Mouse (Mus musculus) lung, embryonic 16.5 days (tissue): ENCODE measurements around the gene Cuedc1. TPM values are rescaled to one million over a fixed set of nuclear protein-coding genes. Genes with fewer than 3 reads are reported as not detected.

Experiments used
- ATAC-seq: fragments of 200-750 bp; cut with Nextera tagmentation; 2 replicates; pipeline ENCODE4 v1.8.0; 2017; ENCODE audit warnings: low read depth, mild to moderate bottlenecking, moderate library complexity
- H3K27ac ChIP-seq: fragments of 300-500 bp; sonication (generic); 2 replicates; pipeline ENCODE4 v1.5.1; 2014; ENCODE audit warnings: mild to moderate bottlenecking, control low read depth, low read length
- H3K27me3 ChIP-seq: fragments of 300-500 bp; sonication (generic); 2 replicates; pipeline ENCODE4 v1.6.1; 2014; ENCODE audit warnings: low read depth, low read length, mixed read lengths; ENCODE audit not compliant: control insufficient read depth, insufficient read depth
- H3K36me3 ChIP-seq: fragments of 300-500 bp; sonication (generic); 2 replicates; pipeline ENCODE4 v1.6.1; 2014; ENCODE audit warnings: low read length; ENCODE audit not compliant: control insufficient read depth, insufficient read depth
- H3K4me1 ChIP-seq: fragments of 300-500 bp; sonication (generic); replicated peaks from 2 replicates; pipeline ENCODE4 v1.6.1; 2014; ENCODE audit warnings: low read length, mixed read lengths; ENCODE audit not compliant: control insufficient read depth, insufficient read depth
- H3K4me2 ChIP-seq: fragments of 300-500 bp; sonication (generic); 2 replicates; pipeline ENCODE4 v1.6.1; 2014; ENCODE audit warnings: low read depth, low read length, control low read depth
- H3K4me3 ChIP-seq: fragments of 300-500 bp; sonication (generic); 2 replicates; pipeline ENCODE4 v1.5.1; 2014; ENCODE audit warnings: mild to moderate bottlenecking, low read length, control low read depth
- H3K9ac ChIP-seq: fragments of 300-500 bp; sonication (generic); 2 replicates; pipeline ENCODE4 v1.6.1; 2014; ENCODE audit warnings: low read length, control low read depth
- H3K9me3 ChIP-seq: fragments of 300-500 bp; sonication (generic); 2 replicates; pipeline ENCODE4 v1.6.1; 2016; ENCODE audit warnings: low read length; ENCODE audit not compliant: control insufficient read depth
- WGBS: fragments of 180-500 bp; shearing (Covaris S2); extraction: QIAGEN DNeasy Blood & Tissue Kit; methylation state at CpG from one replicate; pipeline ENCODE4 v1.1.7; 2014; 5-methylcytosine and 5-hydroxymethylcytosine counted together
- polyA plus RNA-seq: library from polyadenylated mRNA; unstranded; fragments of >200 nt; fragmentation: Nextera tagmentation; extraction: Ambion mirVana; gene quantifications from 2 replicates; pipeline ENCODE4 v1.2.1, GENCODE M21; 2015

Gene Cuedc1
- polyA plus RNA-seq, 1 experiment from 2014 or later: 11.8 TPM

GRCm38 (mm10) chr11:88073343-88073875 lies 24.4 kb upstream of the Cuedc1 start:
- Histone ChIP-seq H3K27ac (no peak overlapping the region), H3K27me3 (no peaks in the 10 kb centered on the region), H3K9me3 (no peaks in the 10 kb centered on the region), H3K4me3 (no peak overlapping the region), H3K9ac (no peak overlapping the region), H3K36me3 (peaks cover 28% of the 10 kb centered on the region), H3K4me2 (no peak overlapping the region), H3K4me1 (peaks cover 19% of the 10 kb centered on the region)
- ATAC-seq: no peak
- WGBS: 70% methylated on average over 14 of the region's 14 CpGs

GRCm38 (mm10) chr11:88075701-88076100 lies 22.2 kb upstream of the Cuedc1 start:
- no peak for ATAC-seq
- Histone ChIP-seq H3K4me3 (no peak overlapping the region), H3K9ac (no peak overlapping the region), H3K9me3 (no peaks in the 10 kb centered on the region), H3K36me3 (peaks cover 43% of the 10 kb centered on the region), H3K27ac (no peak overlapping the region), H3K4me2 (no peak overlapping the region), H3K27me3 (no peaks in the 10 kb centered on the region), H3K4me1 (peaks cover 9% of the 10 kb centered on the region)
- WGBS: 76% methylated on average over 1 of the region's 1 CpGs

DNA sequence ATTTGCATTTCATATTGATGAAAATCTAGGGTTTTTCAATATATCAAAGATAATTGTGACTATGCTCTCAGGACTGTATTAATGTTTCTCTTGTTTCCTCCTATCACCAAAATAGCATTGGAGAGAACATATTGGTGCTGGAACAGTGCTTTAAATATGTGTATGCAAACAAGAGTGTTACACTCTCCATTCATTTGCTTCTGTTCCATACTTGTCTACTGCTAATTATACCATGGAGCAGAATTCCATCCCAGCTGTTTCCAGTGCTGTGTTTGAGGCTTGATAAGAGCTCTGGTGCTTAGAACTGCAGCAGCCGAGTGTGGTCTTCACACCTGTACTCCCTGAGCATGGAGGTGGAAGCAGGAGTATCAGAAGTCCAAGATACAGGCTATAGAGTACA lies 21.5 kb upstream of the Cuedc1 start:
- 68% methylated on average over 1 of the region's 1 CpGs for WGBS
- no peaks in the 10 kb centered on the region for H3K27me3 ChIP-seq
- peaks cover 2% of the 10 kb centered on the region for H3K4me1 ChIP-seq
- no peak overlapping the region for H3K27ac ChIP-seq
- H3K4me3 ChIP-seq: no peak overlapping the region
- no peak overlapping the region for H3K9ac ChIP-seq
- H3K9me3 ChIP-seq: no peaks in the 10 kb centered on the region
- H3K36me3 ChIP-seq: peaks cover 45% of the 10 kb centered on the region
- ATAC-seq: no peak
- no peak overlapping the region for H3K4me2 ChIP-seq

DNA sequence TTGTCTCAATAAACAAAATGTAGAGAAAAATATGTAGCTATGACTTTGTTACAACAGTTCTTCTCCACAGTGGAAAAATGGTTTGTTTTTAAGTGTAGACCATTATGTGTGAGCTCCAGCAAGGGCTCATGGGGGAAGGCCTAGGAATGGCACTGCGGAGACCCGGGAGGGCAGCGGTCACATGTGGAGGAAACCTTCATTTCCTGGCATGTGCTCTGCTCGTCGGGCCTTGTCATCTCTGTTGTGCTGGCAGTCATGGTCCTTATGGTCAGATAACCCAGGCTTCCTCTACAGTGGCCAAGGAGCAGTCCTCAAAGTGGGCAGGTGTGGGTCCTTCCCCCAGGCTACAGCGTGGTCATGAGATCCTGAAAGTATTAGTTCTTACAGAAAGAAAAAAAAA lies 14.2 kb upstream of the Cuedc1 start:
- Histone ChIP-seq H3K4me1 (peaks cover 7% of the 10 kb centered on the region; the same call in 1 of the 2 replicates), H3K27ac (no peak overlapping the region), H3K27me3 (no peaks in the 10 kb centered on the region), H3K9ac (no peak overlapping the region), H3K9me3 (no peaks in the 10 kb centered on the region), H3K36me3 (peaks cover 27% of the 10 kb centered on the region), H3K4me2 (no peak overlapping the region), H3K4me3 (no peak overlapping the region)
- 63% methylated on average over 6 of the region's 6 CpGs for WGBS
- ATAC-seq: no peak

DNA sequence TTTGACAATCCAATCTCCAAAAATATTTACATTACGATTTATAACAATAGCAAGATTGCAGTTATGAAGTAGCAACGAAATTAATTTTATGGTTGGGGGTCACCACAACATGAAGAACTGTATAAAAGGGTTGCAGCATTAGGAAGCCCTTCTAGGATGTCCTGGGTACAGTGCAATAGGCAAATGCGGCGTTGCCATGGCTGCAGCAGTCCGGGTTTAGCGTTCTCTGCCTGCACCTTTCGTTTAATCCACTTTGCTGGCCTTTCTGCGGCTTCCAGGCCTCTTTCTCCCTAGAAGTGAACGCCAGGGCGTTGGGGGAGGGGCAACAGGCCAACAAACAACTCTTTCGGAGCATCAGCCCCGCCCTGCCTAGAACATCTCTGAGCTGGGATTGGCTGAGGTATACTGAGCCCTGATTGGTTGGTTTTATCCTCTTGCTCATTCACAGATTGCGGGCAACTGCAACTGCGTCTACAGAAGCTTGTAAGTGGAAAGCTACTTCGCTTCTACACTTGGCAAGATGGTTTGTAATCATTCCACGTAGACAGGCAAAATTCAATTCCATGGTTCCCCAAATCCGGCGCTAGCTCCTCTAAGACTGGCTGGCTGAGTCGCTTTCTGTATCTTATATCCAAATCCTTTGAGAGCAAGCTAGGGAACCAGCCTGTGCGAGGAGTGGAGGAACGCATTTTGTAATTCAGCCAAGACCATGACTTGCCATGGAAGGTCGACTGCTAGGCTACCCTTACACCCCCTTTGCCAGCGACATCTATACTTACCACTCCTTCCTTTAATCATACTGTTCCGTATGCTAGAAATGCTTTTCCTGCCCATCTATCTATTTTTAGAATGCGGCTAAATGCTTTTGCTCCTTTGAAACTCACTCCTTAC lies 10.9 kb upstream of the Cuedc1 start:
- Histone ChIP-seq H3K36me3 (peaks cover 7% of the 10 kb centered on the region), H3K4me2 (peak overlapping the region; percentile 63), H3K9ac (peak overlapping the region; percentile 61), H3K27me3 (no peaks in the 10 kb centered on the region), H3K27ac (peak overlapping the region; percentile 62), H3K4me1 (peaks cover 7% of the 10 kb centered on the region; the same call in 1 of the 2 replicates), H3K4me3 (peak overlapping the region; percentile 38), H3K9me3 (no peaks in the 10 kb centered on the region)
- peak; percentile 97 for ATAC-seq
- 6% methylated on average over 25 of the region's 25 CpGs for WGBS

DNA sequence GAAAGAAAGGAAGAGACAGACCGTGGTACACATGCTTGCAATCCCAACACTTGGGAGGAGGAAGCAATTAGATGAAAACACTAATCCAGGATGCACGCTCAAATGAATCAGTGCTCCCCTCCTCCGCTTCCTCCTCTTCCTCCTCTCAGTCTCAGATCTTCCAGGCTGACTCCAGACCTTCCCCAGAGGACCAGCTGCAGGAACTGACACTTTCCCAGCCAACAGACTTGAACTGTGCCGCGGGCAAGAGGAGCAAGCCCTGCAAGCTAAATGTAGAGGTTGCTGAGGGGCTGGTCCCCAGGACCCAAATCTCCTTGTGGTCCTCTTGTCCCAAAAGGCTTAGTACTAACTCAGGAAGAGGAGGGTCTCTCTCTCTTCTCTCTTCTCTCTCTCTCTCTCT lies 8.7 kb upstream of the Cuedc1 start:
- Histone ChIP-seq H3K4me3 (no peak overlapping the region), H3K27me3 (no peaks in the 10 kb centered on the region), H3K9ac (no peak overlapping the region), H3K4me2 (no peak overlapping the region), H3K27ac (no peak overlapping the region), H3K4me1 (peaks cover 7% of the 10 kb centered on the region; the same call in 1 of the 2 replicates), H3K9me3 (no peaks in the 10 kb centered on the region), H3K36me3 (peaks cover 2% of the 10 kb centered on the region; the same call in 1 of the 2 replicates)
- ATAC-seq: no peak
- 62% methylated on average over 5 of the region's 5 CpGs for WGBS

- Histone ChIP-seq H3K4me3 (no peak overlapping the region), H3K4me2 (no peak overlapping the region), H3K27ac (no peak overlapping the region), H3K36me3 (no peaks in the 10 kb centered on the region), H3K9ac (no peak overlapping the region), H3K27me3 (no peaks in the 10 kb centered on the region), H3K4me1 (peaks cover 7% of the 10 kb centered on the region; the same call in 1 of the 2 replicates), H3K9me3 (no peaks in the 10 kb centered on the region)
- WGBS: 83% methylated on average over 5 of the region's 5 CpGs
- ATAC-seq: no peak
Observed at GRCm38 (mm10) chr11:88090293-88090692, 7.6 kb upstream of the Cuedc1 start.

GRCm38 (mm10) chr11:88091949-88092348 lies 5.9 kb upstream of the Cuedc1 start:
- H3K27me3 ChIP-seq: no peaks in the 10 kb centered on the region
- H3K4me3 ChIP-seq: no peak overlapping the region
- ATAC-seq: no peak
- H3K36me3 ChIP-seq: no peaks in the 10 kb centered on the region
- no peak overlapping the region for H3K27ac ChIP-seq
- WGBS: 60% methylated on average over 1 of the region's 1 CpGs
- peaks cover 7% of the 10 kb centered on the region for H3K4me1 ChIP-seq
- H3K9me3 ChIP-seq: no peaks in the 10 kb centered on the region
- no peak overlapping the region for H3K9ac ChIP-seq
- no peak overlapping the region for H3K4me2 ChIP-seq

DNA sequence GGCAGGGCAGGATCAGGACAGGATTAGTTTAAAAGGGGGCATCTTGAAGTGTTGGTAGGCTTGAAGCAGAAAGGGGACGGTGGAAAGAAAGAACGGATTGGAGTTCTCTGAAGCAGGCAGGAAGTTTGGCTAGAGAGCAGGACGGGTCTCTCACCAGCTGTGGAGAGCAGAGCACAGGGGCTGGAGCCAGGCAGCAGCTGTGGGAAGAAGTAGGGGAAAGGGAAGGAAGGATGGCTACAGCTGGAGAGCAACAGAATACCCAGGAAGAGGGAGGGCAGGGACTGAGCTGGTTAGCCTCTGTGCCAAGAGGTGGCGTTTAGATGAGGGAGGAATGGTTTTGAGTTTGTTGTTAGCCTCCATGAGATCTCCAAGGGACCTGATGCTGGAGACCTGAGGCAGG lies 685 bp upstream of the Cuedc1 start:
- peaks cover 21% of the 10 kb centered on the region for H3K4me1 ChIP-seq
- no peaks in the 10 kb centered on the region; the same call in 1 of the 2 replicates for H3K27me3 ChIP-seq
- no peak overlapping the region for H3K4me3 ChIP-seq
- H3K27ac ChIP-seq: peak overlapping the region; percentile 34; the same call in 1 of the 2 replicates
- 10% methylated on average over 4 of the region's 4 CpGs for WGBS
- 0 out of 2 replicates have a peak overlapping the region, but pooled peaks have one; percentile 21 for H3K9ac ChIP-seq
- no peaks in the 10 kb centered on the region for H3K36me3 ChIP-seq
- no peak overlapping the region for H3K4me2 ChIP-seq
- H3K9me3 ChIP-seq: no peaks in the 10 kb centered on the region
- peak; percentile 49; the same call in 1 of the 2 replicates for ATAC-seq
